Comparison of ENCODE assay signal across 11 mouse cellular contexts in genomic region chr16:79177299-79177999, GRCm38 (mm10).
DNase-seq lines count a peak whose midpoint lies in the region; ATAC-seq lines count a peak whose summit lies in the region.
"Had no signal": no experiment of that assay in that cellular context is flagged by ENCODE, and none has a peak within 500 bp of the region (broad histone marks: within the 10 kb centered on the region; RNA-seq: fewer than 3 reads in every experiment).

No protein-coding gene starts in this region.

- ATAC-seq in embryonic facial prominence, embryonic 11.5 days (replicated peaks; ENCODE audit: insufficient number of reproducible peaks, low FRiP score, low TSS enrichment, low read depth), result peak; percentile 86
- ATAC-seq in forebrain, embryonic 12.5 days (ENCODE audit: low FRiP score), result peak; percentile 91
- no peak for ATAC-seq in intestine, embryonic 15.5 days

- no peak overlapping the region for H3K27ac ChIP-seq in embryonic facial prominence, embryonic 11.5 days (replicated peaks; ENCODE audit: low read depth, low read length)
- H3K27ac ChIP-seq in forebrain, embryonic 12.5 days, result peak overlapping the region; percentile 71
- no peak overlapping the region for H3K27ac ChIP-seq in intestine, embryonic 15.5 days
- H3K27ac ChIP-seq: limb, embryonic 15.5 days; macrophage had no signal

- no peak overlapping the region for H3K4me2 ChIP-seq in embryonic facial prominence, embryonic 11.5 days (ENCODE audit: low read depth, low read length)
- peak overlapping the region; percentile 50 for H3K4me2 ChIP-seq in forebrain, embryonic 12.5 days
- H3K4me2 ChIP-seq in intestine, embryonic 15.5 days (replicated peaks), result no peak overlapping the region
- H3K4me2 ChIP-seq: limb, embryonic 15.5 days had no signal

- H3K9me3 ChIP-seq in embryonic facial prominence, embryonic 11.5 days (replicated peaks; ENCODE audit: control insufficient read depth, low read length), result no peaks in the 10 kb centered on the region
- H3K9me3 ChIP-seq in forebrain, embryonic 12.5 days, result no peaks in the 10 kb centered on the region
- H3K9me3 ChIP-seq in intestine, embryonic 15.5 days, result no peaks in the 10 kb centered on the region
- H3K9me3 ChIP-seq: limb, embryonic 15.5 days had no signal

- no peak overlapping the region for H3K4me3 ChIP-seq in embryonic facial prominence, embryonic 11.5 days (ENCODE audit: low read depth, low read length)
- 0 out of 2 replicates have a peak overlapping the region, but pooled peaks have one; percentile 5 for H3K4me3 ChIP-seq in forebrain, embryonic 12.5 days (replicated peaks)
- H3K4me3 ChIP-seq in intestine, embryonic 15.5 days (replicated peaks), result no peak overlapping the region
- H3K4me3 ChIP-seq: limb, embryonic 15.5 days had no signal

- no peaks in the 10 kb centered on the region for H3K4me1 ChIP-seq in embryonic facial prominence, embryonic 11.5 days (ENCODE audit: control insufficient read depth, insufficient read depth, low read length)
- H3K4me1 ChIP-seq in forebrain, embryonic 12.5 days, result peaks cover 11% of the 10 kb centered on the region
- H3K4me1 ChIP-seq in intestine, embryonic 15.5 days (replicated peaks), result no peaks in the 10 kb centered on the region
- H3K4me1 ChIP-seq: limb, embryonic 15.5 days had no signal

- peak; percentile 57 for DNase-seq in embryonic facial prominence, embryonic 11.5 days (ENCODE audit: low spot score)
- DNase-seq in hindlimb bud, embryonic 11.5 days (ENCODE audit: extremely low spot score, low read depth, low spot score), result peak; percentile 50
- peak; percentile 17 for DNase-seq in neural tube, embryonic 10.5 days (ENCODE audit: extremely low spot score, low spot score)
- no peak for DNase-seq in testis, postnatal 10 days (ENCODE audit: low spot score)
- DNase-seq in heart, postnatal 10 days, result no peak
- DNase-seq: kidney, postnatal 4 days; thymus, postnatal 25 days had no signal

- intact Hi-C loops in heart, postnatal 10 days (cut with DNase I), result no loop called here

- H3K27me3 ChIP-seq in embryonic facial prominence, embryonic 11.5 days (ENCODE audit: control insufficient read depth, insufficient read depth, low read length), result no peaks in the 10 kb centered on the region
- no peaks in the 10 kb centered on the region for H3K27me3 ChIP-seq in forebrain, embryonic 12.5 days
- H3K27me3 ChIP-seq in intestine, embryonic 15.5 days (replicated peaks), result no peaks in the 10 kb centered on the region
- H3K27me3 ChIP-seq: limb, embryonic 15.5 days had no signal

- 24% methylated on average over 15 of the region's 15 CpGs for WGBS in embryonic facial prominence, embryonic 11.5 days
- WGBS in forebrain, embryonic 12.5 days, result 15% methylated on average over 15 of the region's 15 CpGs
- 78% methylated on average over 15 of the region's 15 CpGs for WGBS in intestine, embryonic 15.5 days

- no peaks in the 10 kb centered on the region for H3K36me3 ChIP-seq in embryonic facial prominence, embryonic 11.5 days (replicated peaks; ENCODE audit: control insufficient read depth, insufficient read depth, low read depth, low read length)
- no peaks in the 10 kb centered on the region for H3K36me3 ChIP-seq in forebrain, embryonic 12.5 days (replicated peaks)
- H3K36me3 ChIP-seq in intestine, embryonic 15.5 days, result no peaks in the 10 kb centered on the region
- H3K36me3 ChIP-seq: limb, embryonic 15.5 days had no signal

- no peak overlapping the region for H3K9ac ChIP-seq in embryonic facial prominence, embryonic 11.5 days (replicated peaks; ENCODE audit: low read length)
- H3K9ac ChIP-seq in forebrain, embryonic 12.5 days, result no peak overlapping the region
- H3K9ac ChIP-seq in intestine, embryonic 15.5 days, result no peak overlapping the region
- H3K9ac ChIP-seq: limb, embryonic 15.5 days had no signal

Comparison
In these comparisons a context has a peak if more than half of its experiments do, and no peak if none do; other contexts are left out.
1. DNase-seq: peak in embryonic facial prominence, embryonic 11.5 days (single experiment), hindlimb bud, embryonic 11.5 days (single experiment) and neural tube, embryonic 10.5 days (single experiment); none in testis, postnatal 10 days (single experiment) and heart, postnatal 10 days (0 of 2).